Mouse (Mus musculus): ENCODE results near the gene B4gat1.

Gene B4gat1

GRCm38 (mm10) chr19:5036577-5036976 lies 2.0 kb upstream of the B4gat1 start:
- no peak for DNase-seq

GRCm38 (mm10) chr19:5037678-5038571 lies 701 bp upstream of the B4gat1 start:
- peak; percentile 64 for DNase-seq

DNA sequence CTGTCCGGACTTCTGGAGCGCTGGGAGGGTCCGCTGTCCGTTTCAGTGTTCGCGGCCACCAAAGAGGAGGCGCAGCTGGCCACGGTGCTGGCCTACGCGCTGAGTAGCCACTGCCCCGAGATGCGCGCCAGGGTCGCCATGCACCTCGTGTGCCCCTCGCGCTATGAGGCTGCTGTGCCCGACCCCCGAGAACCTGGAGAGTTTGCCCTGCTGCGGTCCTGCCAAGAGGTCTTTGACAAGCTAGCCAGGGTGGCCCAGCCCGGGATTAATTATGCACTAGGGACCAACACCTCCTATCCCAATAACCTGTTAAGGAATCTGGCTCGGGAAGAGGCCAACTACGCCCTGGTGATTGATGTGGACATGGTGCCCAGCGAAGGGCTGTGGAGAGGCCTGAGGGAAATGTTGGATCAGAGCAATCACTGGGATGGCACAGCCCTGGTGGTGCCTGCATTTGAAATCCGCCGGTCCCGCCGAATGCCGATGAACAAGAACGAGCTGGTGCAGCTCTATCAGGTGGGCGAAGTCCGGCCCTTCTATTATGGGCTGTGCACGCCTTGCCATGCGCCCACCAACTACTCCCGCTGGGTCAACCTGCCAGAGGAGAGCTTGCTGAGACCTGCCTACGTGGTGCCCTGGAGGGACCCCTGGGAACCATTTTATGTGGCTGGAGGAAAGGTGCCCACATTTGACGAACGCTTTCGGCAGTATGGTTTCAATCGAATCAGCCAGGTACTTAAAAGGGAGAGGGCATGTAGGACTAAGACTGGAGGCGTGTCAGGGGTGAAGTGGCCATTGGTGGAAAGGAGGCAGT lies 882 bp downstream of the B4gat1 start:
- no peak for DNase-seq

DNA sequence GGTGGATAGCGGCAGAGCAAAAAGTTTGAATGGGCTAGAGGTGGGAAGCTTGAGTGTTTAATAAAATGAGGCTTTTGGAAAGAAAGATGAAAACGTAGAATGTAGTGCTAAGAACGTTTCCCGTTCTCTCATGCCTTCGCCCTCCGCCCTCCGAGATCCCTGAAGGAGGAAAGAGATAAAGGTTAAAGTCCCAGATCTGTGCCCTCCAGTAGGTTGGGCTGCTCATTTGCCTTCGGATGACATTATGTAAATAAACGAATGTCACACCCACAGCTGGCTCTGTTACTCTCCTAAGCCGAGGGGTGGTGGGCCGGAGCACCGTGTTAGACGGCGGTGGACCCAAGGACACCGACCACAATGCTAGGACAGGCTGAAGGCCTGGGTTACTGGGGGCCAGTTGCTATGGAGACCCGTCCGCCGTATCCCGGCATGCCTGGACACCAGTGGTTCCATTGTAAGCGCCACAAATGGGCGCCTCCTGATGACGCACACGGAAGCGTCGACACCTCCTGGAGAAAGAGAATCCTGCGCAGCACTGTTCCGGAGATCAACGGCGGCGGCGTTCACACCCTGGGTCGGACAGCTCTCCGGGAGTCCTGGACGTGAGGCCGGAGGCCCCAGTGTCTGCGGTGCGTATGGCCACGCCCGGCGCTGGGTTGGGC lies 2.4 kb downstream of the B4gat1 start, which contains the start of gene Brms1:
Gene Brms1 (plus strand): TSS at position 493 of the 662 bp plus-strand sequence.
- DNase-seq: peak; percentile 83

DNA sequence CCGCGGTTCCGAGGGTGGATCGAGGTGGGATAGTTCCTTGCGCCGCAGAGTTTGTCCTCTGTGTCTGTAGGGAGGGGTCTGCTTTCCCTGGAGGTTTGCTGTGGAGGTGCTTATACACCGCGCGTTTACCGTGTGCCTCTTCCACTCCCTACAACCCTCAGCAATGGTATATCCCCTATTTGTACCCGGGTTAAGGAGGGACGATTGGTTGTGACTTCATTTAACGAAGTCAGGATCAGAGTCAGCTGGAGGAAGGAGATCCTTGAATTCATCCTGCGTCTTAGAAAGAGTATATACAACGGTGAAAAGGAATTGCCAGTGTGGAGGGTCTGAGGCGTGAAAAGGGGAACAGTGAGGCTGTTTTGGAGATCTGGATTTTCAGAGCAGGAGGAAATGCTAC lies 3.0 kb downstream of the B4gat1 start:
- DNase-seq: no peak

- no peak for DNase-seq
Measured at GRCm38 (mm10) chr19:5045531-5045930, 6.9 kb downstream of the B4gat1 start.

GRCm38 (mm10) chr19:5048138-5049056 lies 9.8 kb downstream of the B4gat1 start:
- DNase-seq: no peak

DNA sequence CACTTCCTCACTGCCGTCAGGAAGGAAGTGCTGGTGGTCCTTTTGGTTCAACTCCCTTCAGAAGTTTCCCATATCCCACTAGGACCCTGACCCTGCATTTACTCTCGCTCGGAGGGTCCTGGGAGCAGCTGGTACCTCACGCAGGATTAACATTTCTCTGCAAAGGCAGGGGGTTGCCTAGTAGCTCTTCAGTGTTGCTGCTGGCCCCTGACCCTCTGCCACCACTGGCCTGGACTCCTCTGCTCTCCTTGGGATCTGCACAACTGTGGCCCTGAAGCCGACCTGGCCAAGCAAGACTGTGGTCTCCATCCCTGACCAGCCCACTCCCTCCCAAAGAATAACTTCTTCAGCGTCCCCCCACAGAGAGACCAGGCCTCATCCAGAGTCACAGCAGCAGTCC lies 10.7 kb downstream of the B4gat1 start:
- no peak for DNase-seq

GRCm38 (mm10) chr19:5050047-5050905 lies 11.7 kb downstream of the B4gat1 start, which contains the start of gene Rin1:
Gene Rin1, plus strand, starts transcription at chr19:5050481.
- no peak for DNase-seq

DNA sequence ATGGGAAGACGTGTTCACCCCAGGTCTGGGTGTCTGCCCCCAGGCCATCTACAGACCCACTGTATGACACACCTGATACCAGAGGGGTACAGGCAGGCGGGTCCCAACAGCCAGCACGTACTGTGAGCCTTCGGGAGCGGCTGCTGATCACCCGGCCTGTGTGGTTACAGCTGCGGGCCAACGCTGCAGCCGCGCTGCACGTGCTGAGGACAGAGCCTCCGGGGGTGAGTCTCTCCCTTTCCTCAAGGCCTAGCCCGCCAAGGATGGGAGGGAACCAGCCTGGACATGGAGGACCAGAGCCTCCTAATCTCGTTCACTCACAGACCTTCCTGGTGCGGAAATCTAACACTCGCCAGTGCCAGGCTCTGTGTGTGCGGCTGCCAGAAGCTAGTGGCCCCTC lies 12.4 kb downstream of the B4gat1 start:
- no peak for DNase-seq

- no peak for DNase-seq
Measured at GRCm38 (mm10) chr19:5051515-5051914, 12.9 kb downstream of the B4gat1 start.

DNA sequence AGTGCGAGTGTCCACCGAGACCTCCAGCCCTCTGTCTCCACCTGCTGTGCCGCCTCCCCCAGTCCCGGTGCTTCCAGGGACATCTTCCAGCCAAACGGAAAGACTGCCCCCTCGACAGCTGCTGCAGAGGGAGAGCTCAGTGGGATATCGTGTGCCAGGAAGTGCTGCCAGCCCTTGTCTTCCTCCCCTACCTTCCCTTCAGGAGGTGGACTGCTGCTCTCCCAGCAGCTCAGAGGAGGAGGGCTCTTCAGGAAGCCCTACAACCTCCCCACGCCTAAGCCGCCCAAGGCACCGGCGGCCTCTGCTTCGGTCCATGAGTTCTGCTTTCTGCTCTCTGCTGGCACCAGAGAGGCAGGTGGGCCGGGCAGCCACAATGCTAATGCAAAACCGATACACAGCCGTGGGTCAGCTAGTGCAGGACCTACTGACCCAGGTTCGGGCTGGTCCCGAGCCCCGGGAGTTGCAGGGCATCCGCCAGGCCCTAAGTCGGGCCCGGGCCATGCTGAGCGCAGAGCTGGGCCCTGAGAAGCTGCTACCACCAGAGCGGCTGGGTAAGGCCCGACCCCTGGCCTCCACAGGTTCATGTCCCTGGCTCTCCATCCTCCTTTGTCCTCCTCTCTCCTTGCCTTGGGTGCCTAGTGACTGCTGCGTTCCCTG lies 13.7 kb downstream of the B4gat1 start:
- no peak for DNase-seq

DNA sequence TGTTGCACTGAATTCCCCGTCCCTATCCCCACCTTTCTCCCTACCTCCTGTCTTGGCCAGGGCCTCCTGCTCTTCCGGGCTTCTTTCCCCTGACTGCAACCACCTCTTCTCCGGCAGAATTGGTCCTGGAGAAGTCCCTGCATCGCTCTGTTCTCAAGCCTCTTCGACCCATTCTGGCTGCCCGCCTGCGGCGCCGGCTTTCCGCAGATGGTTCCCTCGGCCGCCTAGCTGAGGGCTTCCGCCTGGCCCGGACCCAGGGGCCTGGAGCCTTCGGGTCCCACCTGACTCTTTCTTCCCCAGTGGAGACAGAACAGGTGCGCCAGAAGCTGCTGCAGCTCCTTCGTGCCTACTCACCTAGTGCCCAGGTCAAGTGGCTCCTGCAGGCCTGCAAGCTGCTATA lies 14.2 kb downstream of the B4gat1 start:
- DNase-seq: no peak

DNA sequence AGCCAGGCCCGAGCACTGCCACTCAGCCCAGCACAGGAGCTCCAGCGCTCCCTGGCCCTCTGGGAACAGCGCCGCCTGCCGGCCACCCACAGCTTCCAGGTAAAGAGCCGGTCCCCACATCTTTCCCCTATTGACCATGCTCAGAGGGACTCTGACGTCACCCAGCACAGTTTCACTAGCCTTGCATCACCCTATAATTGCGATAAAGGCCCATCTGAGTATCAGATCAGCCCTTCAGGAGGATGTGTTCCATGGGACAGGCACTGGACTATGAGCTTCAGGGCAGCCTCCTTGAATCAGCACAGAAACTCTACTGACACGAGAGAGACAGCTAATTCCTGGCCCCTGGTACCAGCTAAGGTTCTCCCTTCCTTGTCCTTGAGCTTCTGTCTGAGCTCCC lies 15.3 kb downstream of the B4gat1 start:
- DNase-seq: peak; percentile 36

DNA sequence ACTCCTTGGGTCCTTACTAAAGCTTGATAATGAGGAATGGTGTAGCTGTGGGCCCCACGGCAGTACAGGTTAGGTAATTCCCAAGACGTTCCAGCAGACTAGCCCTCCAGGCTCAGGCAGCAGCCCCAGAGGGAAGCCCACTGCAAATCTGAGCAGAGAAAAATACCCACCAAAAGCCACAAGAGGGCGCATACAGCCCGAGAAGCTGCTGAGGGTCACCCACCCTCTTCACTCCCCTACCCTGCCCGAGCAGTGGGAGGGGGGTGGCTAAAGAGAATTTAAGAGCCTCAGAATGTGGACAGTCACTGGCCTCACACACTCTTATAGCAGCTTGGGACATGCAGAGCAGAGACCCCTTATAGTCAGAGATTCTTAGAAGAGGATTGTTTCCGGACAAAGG lies 17.6 kb downstream of the B4gat1 start:
- DNase-seq: peak; percentile 42

DNA sequence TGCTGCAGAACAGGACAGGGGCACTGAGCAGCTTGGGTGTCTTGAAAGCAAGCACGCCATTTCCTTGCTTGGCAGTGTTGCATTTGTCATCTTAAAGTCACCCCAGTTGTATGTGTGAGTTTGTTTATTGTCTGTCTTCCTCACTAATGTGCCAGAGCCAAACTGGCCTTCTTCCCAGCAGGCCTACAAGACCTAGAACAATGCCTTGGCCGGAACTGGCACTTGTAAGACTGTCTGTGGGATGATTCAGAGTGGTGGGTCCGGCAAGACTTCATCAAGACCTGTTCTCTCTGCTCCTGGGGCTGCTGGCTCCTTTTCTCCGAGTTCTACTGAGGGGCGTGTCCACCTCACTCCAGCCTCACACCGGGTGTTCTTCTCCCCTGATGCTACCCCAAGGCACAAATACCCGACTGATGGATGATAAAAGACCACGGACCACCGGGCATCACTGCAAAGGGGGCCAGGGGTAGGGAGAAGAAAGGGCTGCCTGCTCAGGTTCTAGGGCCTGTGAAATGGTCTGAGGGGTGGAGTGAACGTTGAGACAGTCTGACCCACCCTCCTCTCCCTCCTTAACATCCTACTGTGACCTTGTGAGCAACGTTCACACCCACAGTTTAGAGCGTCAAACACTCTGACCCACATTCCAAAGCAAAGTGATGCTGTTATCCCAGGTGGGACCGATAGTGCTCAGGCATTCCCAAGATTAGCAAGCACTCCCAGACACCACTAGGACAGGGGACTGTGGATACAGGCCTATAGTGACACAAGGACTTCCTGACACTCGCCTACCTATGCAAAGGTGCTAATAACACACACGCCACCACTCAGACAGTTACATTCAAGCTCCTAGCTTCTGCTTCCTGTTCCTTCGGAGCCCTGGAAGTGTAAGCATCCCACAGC lies 19.5 kb downstream of the B4gat1 start:
- DNase-seq: no peak

DNA sequence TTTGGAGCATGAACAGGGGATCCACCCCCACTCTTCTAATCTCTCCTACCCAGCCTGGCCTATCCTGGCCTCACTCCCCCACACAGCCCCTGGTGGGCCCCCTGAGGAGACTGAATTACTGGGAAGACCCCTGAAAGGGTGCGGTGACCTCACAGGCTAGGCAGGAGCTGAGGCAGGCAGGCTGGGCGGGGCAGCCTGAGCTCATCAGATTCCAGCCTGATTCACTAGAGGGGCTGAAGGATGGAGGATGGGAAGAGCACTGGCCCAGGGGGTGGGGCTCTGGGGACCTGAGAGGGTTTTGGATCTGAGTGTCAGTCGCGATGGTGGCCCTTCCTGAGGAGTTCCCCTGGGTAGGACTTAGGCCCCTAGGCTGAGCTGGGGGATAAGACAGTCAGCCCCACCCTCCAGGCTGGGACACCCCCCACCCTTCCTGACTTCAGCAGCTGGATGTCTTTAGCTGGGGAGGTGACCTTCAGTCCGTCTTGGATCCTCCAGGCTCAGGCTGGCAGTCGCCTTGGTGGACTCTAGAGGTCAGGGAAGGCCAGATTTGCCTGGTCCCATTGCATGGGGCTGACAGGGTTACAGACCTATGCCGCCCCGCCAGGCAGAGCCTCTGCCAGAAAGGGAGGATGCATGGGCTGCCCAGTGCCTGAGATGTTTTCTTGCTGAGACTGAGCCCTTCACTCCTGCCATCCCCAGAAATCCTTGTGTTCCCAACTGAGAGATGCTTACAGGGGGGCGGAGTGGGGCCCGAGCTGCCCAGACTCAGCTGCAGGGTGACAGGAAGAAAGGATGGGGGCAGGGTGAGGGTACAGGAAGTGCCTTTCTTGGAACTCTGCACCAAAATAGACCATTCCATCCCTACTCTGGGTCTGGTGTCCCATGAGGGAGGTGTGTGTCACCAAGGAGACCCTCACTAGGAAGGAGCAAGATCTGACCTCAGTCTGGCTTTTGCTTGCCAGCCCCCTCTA lies 20.5 kb downstream of the B4gat1 start:
- no peak for DNase-seq
